Mouse (Mus musculus) thymus, postnatal 0 days (tissue): ENCODE measurements at regions not wholly inside any gene's neighbourhood (a gene's known extent, or its start where the extent isn't known, plus 50 kb on each side); places are given as distances from the start of the nearest gene placed in this dataset.
A peak's percentile ranks its signal among the peaks of the same experiment; 100 is the strongest.

Experiments
- DNase-seq: peaks from one replicate; pipeline ENCODE4 v3.0.0-alpha.2; 2015; ENCODE audit warnings: low spot score

- no peak for DNase-seq
These were observed 54.5 kb upstream of the Ccnd1 start for GRCm38 (mm10) chr7:144994229-144994628.

- no peak for DNase-seq
These were observed 53.8 kb upstream of the Ccnd1 start for GRCm38 (mm10) chr7:144993566-144993965.

GRCm38 (mm10) chr7:144991760-144992159 lies 52.0 kb upstream of the Ccnd1 start:
- DNase-seq: peak; percentile 19
